Mouse (Mus musculus): ENCODE results near the gene Map4k5.

Map4k5 gene

GRCm38 (mm10) chr12:69838376-69838775 lies 54.6 kb downstream of the Map4k5 start:
- DNase-seq = no peak

GRCm38 (mm10) chr12:69833982-69834604 lies 58.9 kb downstream of the Map4k5 start:
- DNase-seq = no peak

GRCm38 (mm10) chr12:69831239-69831910 lies 61.6 kb downstream of the Map4k5 start:
- no peak for DNase-seq

GRCm38 (mm10) chr12:69828214-69828613 lies 64.8 kb downstream of the Map4k5 start:
- no peak for DNase-seq

GRCm38 (mm10) chr12:69824881-69825597 lies 68.0 kb downstream of the Map4k5 start:
- DNase-seq = no peak

- DNase-seq = no peak
Observed at GRCm38 (mm10) chr12:69814272-69814671, 78.7 kb downstream of the Map4k5 start.

GRCm38 (mm10) chr12:69813596-69813995 lies 79.4 kb downstream of the Map4k5 start:
- no peak for DNase-seq

- DNase-seq = no peak
Observed at GRCm38 (mm10) chr12:69812986-69813385, 80.0 kb downstream of the Map4k5 start.

- DNase-seq = no peak
Observed at GRCm38 (mm10) chr12:69811976-69812375, 81.0 kb downstream of the Map4k5 start.

GRCm38 (mm10) chr12:69809439-69809838 lies 83.6 kb downstream of the Map4k5 start:
- DNase-seq = no peak

- peak; percentile 48 for DNase-seq
Observed at GRCm38 (mm10) chr12:69807399-69807985, 85.5 kb downstream of the Map4k5 start.

- no peak for DNase-seq
Observed at GRCm38 (mm10) chr12:69805148-69805547, 87.9 kb downstream of the Map4k5 start.

- no peak for DNase-seq
Observed at GRCm38 (mm10) chr12:69804393-69805070, 88.5 kb downstream of the Map4k5 start.

GRCm38 (mm10) chr12:69803196-69803595 lies 89.8 kb downstream of the Map4k5 start:
- DNase-seq = no peak

- DNase-seq = no peak
Observed at GRCm38 (mm10) chr12:69800586-69800985, 92.4 kb downstream of the Map4k5 start.

GRCm38 (mm10) chr12:69796311-69796710 lies 96.7 kb downstream of the Map4k5 start:
- peak; percentile 83 for DNase-seq

- DNase-seq = peak; percentile 88
Observed at GRCm38 (mm10) chr12:69790530-69791505, 102.2 kb downstream of the Map4k5 start, which contains the start of gene Cdkl1. TSS of gene Cdkl1 (minus strand) at chr12:69791267.

GRCm38 (mm10) chr12:69789766-69790529 lies 103.1 kb downstream of the Map4k5 start:
- peak; percentile 66 for DNase-seq

- no peak for DNase-seq
Observed at GRCm38 (mm10) chr12:69788380-69788779, 104.6 kb downstream of the Map4k5 start.

GRCm38 (mm10) chr12:69785471-69785870 lies 107.5 kb downstream of the Map4k5 start:
- no peak for DNase-seq
